Mouse (Mus musculus): ENCODE results near the gene Gm28102.
"Not testable (repeated sequence)": the region's sequence is repeated elsewhere in the genome, so short reads cannot be mapped to it uniquely, and the experiment has no call there.

The Gm28102 gene

GRCm38 (mm10) chrY:88053015-88053414, at the start of gene Gm28102:
Gene Gm28102, plus strand, starts transcription at chrY:88053315.
- DNase-seq (ENCODE audit: low spot score): not testable (repeated sequence)
